Mouse (Mus musculus): Measurements from ENCODE around the gene Sft2d1. TPM values are rescaled to one million over a fixed set of nuclear protein-coding genes. Genes with fewer than 3 reads are reported as not detected.

Sft2d1 gene
- polyA plus RNA-seq, 1 experiment from 2014 or later = 165 TPM

DNA sequence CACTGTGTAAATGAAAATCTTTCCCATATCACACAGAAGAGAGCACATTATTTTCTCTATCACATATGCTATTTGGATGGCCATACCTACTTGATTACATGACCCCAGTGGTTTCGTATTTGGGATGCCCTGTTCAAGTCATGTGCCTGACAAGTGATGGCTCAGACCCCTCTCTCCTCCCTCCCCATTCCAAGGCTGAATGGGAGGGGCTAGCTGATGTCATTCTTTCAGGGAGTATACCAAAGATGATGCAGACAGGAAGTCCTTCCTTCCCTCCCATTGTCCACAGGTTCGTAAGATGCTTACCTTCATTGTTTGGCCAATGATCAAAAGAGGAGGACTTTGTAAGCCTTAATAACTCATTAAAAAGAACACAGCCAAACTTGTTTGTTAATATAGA, 58.3 kb downstream of the Sft2d1 start:
- Histone ChIP-seq H3K4me3 (replicated peaks; ENCODE audit: low read length) (no peak overlapping the region), H3K9ac (replicated peaks; ENCODE audit: low read depth, low read length) (no peak overlapping the region; the same call in 1 of the 2 replicates), H3K27ac (ENCODE audit: low read length) (peak overlapping the region; percentile 99), H3K9me3 (ENCODE audit: control insufficient read depth, low read length) (no peaks in the 10 kb centered on the region), H3K4me2 (ENCODE audit: low read length) (no peak overlapping the region), H3K4me1 (replicated peaks; ENCODE audit: control insufficient read depth, insufficient read depth, low read length) (peaks cover 55% of the 10 kb centered on the region), H3K36me3 (ENCODE audit: control insufficient read depth, insufficient read depth) (no peaks in the 10 kb centered on the region), H3K27me3 (replicated peaks; ENCODE audit: control insufficient read depth, insufficient read depth, low read length) (no peaks in the 10 kb centered on the region)
- no peak for ATAC-seq
- 19% methylated on average over 2 of the region's 2 CpGs for WGBS

GRCm38 (mm10) chr17:8370634-8371229, 59.8 kb downstream of the Sft2d1 start:
- H3K4me2 ChIP-seq (ENCODE audit: low read length) = no peak overlapping the region
- H3K36me3 ChIP-seq (ENCODE audit: control insufficient read depth, insufficient read depth) = no peaks in the 10 kb centered on the region
- no peaks in the 10 kb centered on the region for H3K9me3 ChIP-seq (ENCODE audit: control insufficient read depth, low read length)
- peaks cover 58% of the 10 kb centered on the region for H3K4me1 ChIP-seq (replicated peaks; ENCODE audit: control insufficient read depth, insufficient read depth, low read length)
- H3K27ac ChIP-seq (ENCODE audit: low read length) = peak overlapping the region; percentile 97
- no peaks in the 10 kb centered on the region for H3K27me3 ChIP-seq (replicated peaks; ENCODE audit: control insufficient read depth, insufficient read depth, low read length)
- no peak overlapping the region for H3K4me3 ChIP-seq (replicated peaks; ENCODE audit: low read length)
- 18% methylated on average over 13 of the region's 13 CpGs for WGBS
- no peak for ATAC-seq
- H3K9ac ChIP-seq (replicated peaks; ENCODE audit: low read depth, low read length) = peak overlapping the region; percentile 62

DNA sequence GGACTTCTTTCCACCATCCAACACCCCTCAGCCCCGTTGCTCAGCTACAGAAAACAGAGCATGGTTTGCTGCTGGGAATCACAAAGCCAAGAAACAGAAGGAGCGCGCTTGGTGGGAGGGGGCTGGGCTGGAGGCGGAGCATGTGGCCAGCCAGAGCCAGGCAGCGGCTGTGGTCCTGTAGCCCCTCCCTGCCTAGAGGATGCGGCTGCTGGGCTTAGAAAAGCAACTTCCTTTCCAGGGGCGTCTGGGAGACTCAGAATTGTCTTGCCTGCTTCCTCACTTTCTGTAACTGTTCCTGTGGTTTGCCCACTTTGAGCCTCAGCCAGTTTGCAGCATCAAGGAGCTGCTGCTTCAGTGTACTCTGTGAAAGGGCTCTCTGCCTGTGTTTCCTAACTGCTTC, 60.9 kb downstream of the Sft2d1 start:
- H3K4me2 ChIP-seq (ENCODE audit: low read length) = peak overlapping the region; percentile 56
- H3K4me3 ChIP-seq (replicated peaks; ENCODE audit: low read length) = peak overlapping the region; percentile 41
- ATAC-seq = peak; percentile 85
- under 1% methylated on average over 7 of the region's 7 CpGs for WGBS
- H3K27ac ChIP-seq (ENCODE audit: low read length) = peak overlapping the region; percentile 97
- H3K9ac ChIP-seq (replicated peaks; ENCODE audit: low read depth, low read length) = peak overlapping the region; percentile 62
- H3K4me1 ChIP-seq (replicated peaks; ENCODE audit: control insufficient read depth, insufficient read depth, low read length) = peaks cover 57% of the 10 kb centered on the region
- no peaks in the 10 kb centered on the region for H3K27me3 ChIP-seq (replicated peaks; ENCODE audit: control insufficient read depth, insufficient read depth, low read length)
- H3K36me3 ChIP-seq (ENCODE audit: control insufficient read depth, insufficient read depth) = no peaks in the 10 kb centered on the region
- H3K9me3 ChIP-seq (ENCODE audit: control insufficient read depth, low read length) = no peaks in the 10 kb centered on the region

GRCm38 (mm10) chr17:8372286-8373046, 61.6 kb downstream of the Sft2d1 start:
- Histone ChIP-seq H3K9ac (replicated peaks; ENCODE audit: low read depth, low read length) (peak overlapping the region; percentile 62), H3K9me3 (ENCODE audit: control insufficient read depth, low read length) (no peaks in the 10 kb centered on the region), H3K27ac (ENCODE audit: low read length) (peak overlapping the region; percentile 97), H3K4me1 (replicated peaks; ENCODE audit: control insufficient read depth, insufficient read depth, low read length) (peaks cover 51% of the 10 kb centered on the region), H3K4me2 (ENCODE audit: low read length) (peak overlapping the region; percentile 56), H3K4me3 (replicated peaks; ENCODE audit: low read length) (peak overlapping the region; percentile 41), H3K27me3 (replicated peaks; ENCODE audit: control insufficient read depth, insufficient read depth, low read length) (no peaks in the 10 kb centered on the region), H3K36me3 (ENCODE audit: control insufficient read depth, insufficient read depth) (no peaks in the 10 kb centered on the region)
- peak; percentile 9 for ATAC-seq
- under 1% methylated on average over 18 of the region's 18 CpGs for WGBS

Other genes with a start within 250 kb of the Sft2d1 start
- gene Gm49673, start 163.3 kb upstream of the Sft2d1 start, polyA plus RNA-seq (2015; fragmentation: Nextera tagmentation; extraction: Ambion mirVana) = not detected in 2 replicates
- gene Rnaset2a, start 163.0 kb upstream of the Sft2d1 start, polyA plus RNA-seq (2015; fragmentation: Nextera tagmentation; extraction: Ambion mirVana) = 7.3 and 9.7 TPM in 2 replicates
- gene Fgfr1op, start 145.6 kb upstream of the Sft2d1 start, polyA plus RNA-seq (2015; fragmentation: Nextera tagmentation; extraction: Ambion mirVana) = 27.1 and 31.0 TPM in 2 replicates
- gene Ccr6, start 75.1 kb upstream of the Sft2d1 start, polyA plus RNA-seq (2015; fragmentation: Nextera tagmentation; extraction: Ambion mirVana) = not detected in 2 replicates
- 343 and 355 TPM in 2 replicates for gene Mpc1, start 28.2 kb upstream of the Sft2d1 start, polyA plus RNA-seq (2015; fragmentation: Nextera tagmentation; extraction: Ambion mirVana)
- 10.5 and 12.2 TPM in 2 replicates for gene Prr18, start 26.4 kb downstream of the Sft2d1 start, polyA plus RNA-seq (2015; fragmentation: Nextera tagmentation; extraction: Ambion mirVana)
- gene T2, start 44.9 kb downstream of the Sft2d1 start, polyA plus RNA-seq (2015; fragmentation: Nextera tagmentation; extraction: Ambion mirVana) = 0.22 and 0.37 TPM in 2 replicates
- gene T, start 123.3 kb downstream of the Sft2d1 start, polyA plus RNA-seq (2015; fragmentation: Nextera tagmentation; extraction: Ambion mirVana) = 0.61 and 0.70 TPM in 2 replicates
- 23.9 and 24.5 TPM in 2 replicates for gene Pde10a, start 214.3 kb downstream of the Sft2d1 start, polyA plus RNA-seq (2015; fragmentation: Nextera tagmentation; extraction: Ambion mirVana)